Mouse (Mus musculus) G1E (cell line): Measurements from ENCODE around the gene Gm49380. TPM values are rescaled to one million over a fixed set of nuclear protein-coding genes. Genes with fewer than 3 reads are reported as not detected.

Source experiments
- ATAC-seq: 2 replicates; pipeline ENCODE4 v1.8.0; 2016; ENCODE audit warnings: mild to moderate bottlenecking; ENCODE audit not compliant: insufficient number of reproducible peaks, poor library complexity, low FRiP score, severe bottlenecking; ENCODE audit errors: extremely low read depth
- DNase-seq: peaks from one replicate; pipeline ENCODE4 v3.0.0; 2012; ENCODE audit warnings: low spot score
- H3K27me3 ChIP-seq: 2 replicates; pipeline ENCODE4 v1.6.1; 2012; ENCODE audit warnings: mild to moderate bottlenecking, low read length, inconsistent platforms; ENCODE audit not compliant: insufficient read depth
- H3K36me3 ChIP-seq: replicated peaks from 2 replicates; pipeline ENCODE3; 2012; ENCODE audit warnings: mild to moderate bottlenecking, inconsistent platforms
- H3K4me1 ChIP-seq: 2 replicates; pipeline ENCODE4 v1.6.1; 2012; ENCODE audit warnings: low read depth, low read length, inconsistent platforms, mixed read lengths; ENCODE audit not compliant: insufficient read depth
- H3K4me3 ChIP-seq: 2 replicates; pipeline ENCODE4 v1.5.1; 2012; ENCODE audit warnings: low read depth, mild to moderate bottlenecking, inconsistent platforms, low read length, moderate library complexity, mixed read lengths
- H3K9me3 ChIP-seq: replicated peaks from 2 replicates; pipeline ENCODE4 v1.6.1; 2012; ENCODE audit warnings: inconsistent platforms
- CTCF ChIP-seq: IDR thresholded peaks from 2 replicates; pipeline ENCODE4 v1.5.1; 2012; ENCODE audit warnings: low read depth, low read length, inconsistent platforms, mixed read lengths
- GATA1 ChIP-seq: IDR thresholded peaks from 2 replicates; pipeline ENCODE4 v1.6.1; 2012; ENCODE audit warnings: borderline replicate concordance, low read length, inconsistent platforms, mixed read lengths
- GATA2 ChIP-seq: IDR thresholded peaks from 2 replicates; pipeline ENCODE4 v1.6.1; 2012; ENCODE audit warnings: low read depth, low read length, inconsistent platforms, borderline replicate concordance
- POLR2AphosphoS5 ChIP-seq: IDR thresholded peaks from 2 replicates; pipeline ENCODE4 v1.6.1; 2012; ENCODE audit warnings: low read depth, low read length, inconsistent platforms; ENCODE audit not compliant: insufficient replicate concordance
- TAL1 ChIP-seq: conservative IDR thresholded peaks from 2 replicates; pipeline ENCODE4 v1.6.1; 2012; ENCODE audit warnings: low read depth, low read length, inconsistent platforms, mixed read lengths
- polyA plus RNA-seq: library from polyadenylated mRNA; stranded (reverse); fragments of >175 nt; gene quantifications from 2 replicates; pipeline ENCODE4 v1.2.3, GENCODE M21; 2012
- total RNA-seq, 2 experiments: library from RNA; stranded (forward) in 1 of 2; stranded (reverse) in 1 of 2; fragments of 200-1000 nt in 1 of 2; fragments of >200 nt in 1 of 2; fragmentation: Nextera tagmentation in 1 of 2; gene quantifications; 2 replicates each; pipeline ENCODE4 v1.2.3; 2014 to 2017

The Gm49380 gene
- total and polyA plus RNA-seq, 3 experiments, result 0.27 TPM; not detected in 2

DNA sequence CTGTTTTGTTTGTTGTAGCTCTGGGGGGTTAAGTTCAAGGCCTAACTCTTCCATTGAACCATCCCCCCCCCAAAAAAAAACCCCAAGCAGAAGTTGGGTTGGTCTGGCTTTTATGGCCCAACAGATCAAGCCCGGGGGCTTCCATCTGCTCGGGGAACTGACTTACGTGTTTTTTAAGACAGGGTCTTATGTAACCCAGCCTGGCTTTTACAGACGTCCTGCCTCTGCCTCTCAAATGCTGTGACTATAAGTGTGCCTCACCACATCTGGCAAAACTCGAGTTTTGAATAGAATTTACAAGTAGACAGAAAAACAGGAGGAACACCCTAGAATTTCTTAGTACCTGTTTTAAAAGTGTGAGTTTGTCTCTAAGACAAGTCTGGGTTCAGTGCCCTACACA lies 31.7 kb downstream of the Gm49380 start:
- no peak overlapping the region for H3K4me3 ChIP-seq
- TF ChIP-seq GATA2 (no peak), CTCF (no peak), POLR2AphosphoS5 (no peak), GATA1 (no peak), TAL1 (no peak)
- no peak for DNase-seq
- H3K36me3 ChIP-seq, result peaks cover 7% of the 10 kb centered on the region
- ATAC-seq, result no peak
- peaks cover 45% of the 10 kb centered on the region for H3K4me1 ChIP-seq
- peaks cover 29% of the 10 kb centered on the region for H3K27me3 ChIP-seq
- no peaks in the 10 kb centered on the region for H3K9me3 ChIP-seq

DNA sequence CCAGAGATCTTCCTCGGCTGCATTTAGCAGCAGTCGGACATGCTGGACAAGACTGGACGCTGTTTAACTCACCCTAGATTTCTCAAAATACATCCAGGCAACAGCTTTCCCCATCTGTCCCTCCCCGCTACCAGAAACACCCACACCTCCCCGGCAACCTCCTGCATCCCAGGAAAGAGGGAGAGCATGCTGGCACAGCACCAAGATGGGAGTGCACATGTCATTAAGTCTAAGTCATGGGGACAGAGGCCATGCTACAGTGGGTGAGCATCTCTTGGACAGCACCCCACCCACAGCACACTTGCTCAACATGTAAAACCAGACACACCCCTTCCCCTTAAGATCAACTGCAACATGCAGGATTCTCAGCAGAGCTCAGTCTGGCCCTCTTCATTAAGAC lies 32.3 kb downstream of the Gm49380 start:
- TF ChIP-seq GATA1 (no peak), GATA2 (no peak), CTCF (no peak), POLR2AphosphoS5 (no peak), TAL1 (no peak)

DNA sequence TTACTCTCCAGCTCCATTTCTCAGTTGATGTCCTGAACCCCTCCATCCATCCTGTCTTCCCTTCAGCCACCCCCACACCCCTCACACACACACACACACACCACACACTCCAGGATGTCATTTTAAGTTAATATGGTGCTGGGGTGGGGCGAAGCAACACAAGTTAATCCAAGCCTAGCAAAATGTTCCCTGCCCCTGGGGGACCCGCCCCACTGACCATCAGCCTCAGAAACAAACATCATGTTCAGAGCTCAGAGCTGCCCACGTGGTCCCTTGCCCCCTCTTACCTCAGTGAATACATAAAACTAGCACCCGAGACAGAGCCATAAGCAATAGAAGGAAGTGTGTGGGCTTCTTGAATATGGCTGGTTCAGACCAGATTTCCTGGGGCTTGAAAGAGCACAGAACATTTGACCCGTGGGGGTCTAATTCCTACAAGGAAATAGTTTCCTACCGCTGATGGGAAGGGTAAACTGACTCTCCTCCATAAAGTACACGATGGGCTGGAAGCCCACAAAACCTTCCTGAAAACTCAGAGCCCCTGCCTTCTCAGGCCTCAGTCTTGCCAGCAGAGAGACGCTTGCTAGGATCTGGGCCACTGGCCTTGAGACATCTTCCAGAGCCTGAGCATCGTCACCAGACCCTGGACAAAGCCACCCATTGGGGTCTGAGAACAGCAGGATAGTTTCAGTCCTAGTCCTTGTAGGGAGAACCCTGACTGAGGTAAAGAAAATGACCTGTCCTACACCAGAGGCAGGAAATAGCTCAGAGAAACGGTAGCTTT lies 33.1 kb downstream of the Gm49380 start:
- ATAC-seq (no peak), DNase-seq (no peak)
- H3K36me3 ChIP-seq, result peaks cover 10% of the 10 kb centered on the region
- no peaks in the 10 kb centered on the region for H3K9me3 ChIP-seq
- TF ChIP-seq TAL1, result no peak
- TF ChIP-seq GATA2, result no peak
- no peak for TF ChIP-seq CTCF
- TF ChIP-seq POLR2AphosphoS5, result no peak
- TF ChIP-seq GATA1, result no peak
- H3K27me3 ChIP-seq, result peaks cover 19% of the 10 kb centered on the region
- H3K4me3 ChIP-seq, result no peak overlapping the region
- H3K4me1 ChIP-seq, result peaks cover 36% of the 10 kb centered on the region

More for the DNA sequence above, 32.3 kb downstream of the Gm49380 start:
- no peak for ATAC-seq
- DNase-seq, result no peak
- peaks cover 25% of the 10 kb centered on the region for H3K27me3 ChIP-seq
- no peaks in the 10 kb centered on the region for H3K9me3 ChIP-seq
- no peak overlapping the region for H3K4me3 ChIP-seq
- peaks cover 42% of the 10 kb centered on the region for H3K4me1 ChIP-seq
- peaks cover 8% of the 10 kb centered on the region for H3K36me3 ChIP-seq

GRCm38 (mm10) chr9:44078955-44079756 lies 34.1 kb downstream of the Gm49380 start:
- no peak for TF ChIP-seq GATA2
- no peak for TF ChIP-seq POLR2AphosphoS5
- no peak for TF ChIP-seq GATA1
- no peak for TF ChIP-seq CTCF
- TF ChIP-seq TAL1, result no peak
- Histone ChIP-seq H3K4me3 (no peak overlapping the region), H3K9me3 (no peaks in the 10 kb centered on the region), H3K4me1 (peaks cover 26% of the 10 kb centered on the region), H3K36me3 (peaks cover 10% of the 10 kb centered on the region), H3K27me3 (peaks cover 15% of the 10 kb centered on the region)
- ATAC-seq, result peak; percentile 24; the same call in 1 of the 2 replicates
- DNase-seq, result no peak

GRCm38 (mm10) chr9:44078136-44078797 lies 35.0 kb downstream of the Gm49380 start:
- no peak for ATAC-seq
- peaks cover 22% of the 10 kb centered on the region for H3K4me1 ChIP-seq
- H3K9me3 ChIP-seq, result no peaks in the 10 kb centered on the region
- H3K4me3 ChIP-seq, result no peak overlapping the region
- H3K27me3 ChIP-seq, result peaks cover 9% of the 10 kb centered on the region
- DNase-seq, result no peak
- no peak for TF ChIP-seq TAL1
- no peak for TF ChIP-seq GATA1
- no peak for TF ChIP-seq CTCF
- no peak for TF ChIP-seq POLR2AphosphoS5
- TF ChIP-seq GATA2, result no peak
- H3K36me3 ChIP-seq, result peaks cover 8% of the 10 kb centered on the region
